Mouse (Mus musculus) embryonic stem cell, embryonic (primary cell): Measurements from ENCODE around the gene Slc7a11.

Experiments
- CTCF ChIA-PET, 4 experiments: fragments of 300-600 bp in 2 of 4; fragments of 350-600 bp in 2 of 4; sonication (Branson Sonifier 250); formaldehyde crosslinking; loops; one replicate each; lab custom pipeline; 2022; ENCODE audit warnings: inconsistent platforms in 2 of 4; lab: Charles Lee
- POLR2A ChIA-PET, 4 experiments: fragments of 300-600 bp in 2 of 4; fragments of 350-600 bp in 2 of 4; sonication (Branson Sonifier 250); formaldehyde crosslinking; loops; one replicate each; lab custom pipeline; 2022; ENCODE audit warnings: antibody characterized with exemption in 4 of 4, inconsistent platforms in 1 of 4; lab: Charles Lee

The Slc7a11 gene

GRCm38 (mm10) chr3:50044666-50045065 lies 398.7 kb downstream of the Slc7a11 start:
- CTCF ChIA-PET, result no interaction called here
- POLR2A ChIA-PET, result no interaction called here

DNA sequence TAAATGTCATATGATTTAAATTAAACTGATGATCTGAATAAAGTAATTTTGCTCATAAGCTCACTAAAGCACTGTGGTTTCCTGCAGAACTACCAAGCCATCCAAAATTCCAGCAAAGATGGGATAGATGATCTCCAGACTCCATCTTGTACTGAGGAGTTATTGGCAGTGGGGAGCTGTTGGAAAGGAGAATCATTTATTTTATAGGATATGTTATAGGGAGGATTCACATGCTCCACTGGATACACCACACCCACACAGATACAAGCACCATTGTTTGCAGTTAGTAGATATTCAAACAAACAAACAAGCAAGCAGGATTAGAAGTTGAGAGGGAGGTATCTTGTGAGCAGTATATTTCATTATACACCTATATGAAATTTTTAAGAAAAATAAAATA lies 399.3 kb downstream of the Slc7a11 start:
- CTCF ChIA-PET, result no interaction called here
- POLR2A ChIA-PET, result no interaction called here

DNA sequence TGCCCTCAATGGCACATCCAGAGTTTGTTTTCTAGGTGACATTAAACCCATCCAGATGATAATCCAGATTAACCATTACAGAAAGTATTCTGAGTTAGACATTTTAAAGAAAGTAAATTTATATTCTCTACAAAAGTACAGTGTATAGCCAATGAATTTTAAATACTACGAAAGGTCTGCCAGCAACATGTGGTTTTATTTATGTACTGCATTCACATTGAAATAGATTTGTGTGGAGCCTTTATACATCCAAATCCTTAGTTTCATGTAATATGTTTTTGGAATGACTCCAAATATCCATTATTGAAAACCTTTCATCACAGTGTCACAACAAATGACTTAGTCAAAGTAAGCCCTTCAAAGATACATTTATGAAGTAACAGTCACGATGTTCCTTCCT lies 402.3 kb downstream of the Slc7a11 start:
- ChIA-PET POLR2A (no interaction called here), CTCF (no interaction called here)

DNA sequence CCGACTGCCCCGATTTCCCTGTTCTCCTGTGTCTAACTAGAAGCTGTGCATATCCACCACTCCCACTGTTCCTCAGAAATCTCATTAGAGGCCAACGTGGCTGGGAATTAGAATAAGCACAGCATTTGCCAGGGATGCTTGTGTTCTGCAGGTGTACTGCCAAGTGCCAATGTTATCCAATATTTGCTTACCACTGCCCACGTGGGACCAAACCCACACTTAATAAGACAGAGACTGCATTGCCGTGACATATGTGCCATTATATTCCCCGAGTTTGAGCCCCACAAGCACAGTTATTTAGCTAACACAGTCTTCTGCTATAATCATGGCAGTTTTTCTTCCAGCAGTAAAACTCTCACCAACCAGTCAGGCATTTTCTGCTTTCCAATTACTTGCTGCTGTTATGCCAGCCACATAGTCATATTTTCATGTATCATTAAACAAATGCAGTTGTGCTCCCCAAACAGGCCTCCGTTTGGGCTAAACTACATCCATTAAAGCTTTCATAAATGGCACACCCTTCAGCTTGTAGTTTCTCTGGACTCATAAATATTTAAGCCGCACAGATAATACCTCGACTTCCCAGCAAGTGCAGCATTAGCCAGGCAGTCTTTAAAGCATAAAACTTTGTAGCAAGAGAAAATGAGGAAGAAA lies 407.4 kb downstream of the Slc7a11 start:
- CTCF ChIA-PET, result no interaction called here
- POLR2A ChIA-PET, result no interaction called here

DNA sequence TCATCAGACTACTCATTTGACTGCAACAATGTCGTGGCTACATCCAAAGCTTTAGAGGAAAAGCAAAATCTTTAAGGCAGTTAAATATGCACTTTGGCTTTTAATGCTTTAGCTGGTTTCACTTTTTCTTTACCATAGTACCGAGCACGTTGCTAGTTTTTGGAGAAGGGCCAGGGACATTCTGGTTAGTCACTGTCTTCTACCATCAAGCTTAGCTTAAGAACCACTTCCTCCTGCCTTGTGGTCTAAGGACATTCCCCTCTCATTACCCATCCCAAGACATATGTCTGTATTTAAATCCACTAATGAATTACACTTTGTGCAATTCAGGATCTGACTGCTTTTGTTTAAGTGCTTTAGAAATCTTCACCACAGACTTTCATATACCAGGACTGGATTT lies 410.1 kb downstream of the Slc7a11 start:
- POLR2A ChIA-PET, result no interaction called here
- CTCF ChIA-PET, result no interaction called here

- CTCF ChIA-PET, result no interaction called here
- POLR2A ChIA-PET, result no interaction called here
Observed at GRCm38 (mm10) chr3:50026039-50026438, 417.4 kb downstream of the Slc7a11 start.

- CTCF ChIA-PET, result no interaction called here
- POLR2A ChIA-PET, result no interaction called here
Observed at GRCm38 (mm10) chr3:50014396-50014795, 429.0 kb downstream of the Slc7a11 start.

- ChIA-PET POLR2A (no interaction called here), CTCF (interaction anchor here in 1 of 4 experiments (0.6 kb wide), 1 partner anchor 761 kb away, joined by 3 read pairs; no protein-coding TSS in a partner anchor)
Observed at GRCm38 (mm10) chr3:50012012-50012411, 431.4 kb downstream of the Slc7a11 start.

DNA sequence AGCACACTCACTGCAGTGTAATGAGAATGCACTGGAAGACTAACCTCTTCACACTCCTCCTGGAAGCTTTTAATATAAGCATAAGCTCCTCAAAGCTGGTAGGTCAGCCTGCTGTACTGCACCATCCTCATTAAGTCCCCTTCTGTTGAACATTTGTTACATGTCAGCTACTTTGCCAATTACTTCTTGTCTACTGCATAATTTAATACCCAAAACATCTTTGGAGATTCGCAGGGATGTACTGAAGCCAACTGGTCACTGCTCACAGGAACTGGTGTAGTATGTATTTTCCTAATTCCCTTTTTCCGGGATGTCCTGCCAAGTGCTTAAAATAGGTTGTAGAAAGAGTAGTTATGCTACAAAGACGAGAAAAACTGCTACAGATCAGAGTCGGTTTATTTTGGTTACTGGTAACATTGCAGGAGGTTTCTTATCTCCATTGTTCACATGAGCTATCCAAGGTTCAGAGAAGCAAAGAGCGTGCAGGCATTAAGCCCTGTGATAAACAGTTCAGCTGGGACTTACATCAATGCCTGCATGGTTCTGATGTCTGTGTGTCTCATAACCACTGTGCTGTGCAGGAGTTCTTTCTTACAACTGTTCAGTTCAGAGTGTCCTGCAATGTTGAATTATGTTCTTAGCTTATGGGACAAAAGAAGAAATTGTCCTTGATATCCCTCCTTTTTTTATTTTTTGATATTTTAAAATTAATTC lies 439.3 kb downstream of the Slc7a11 start:
- ChIA-PET POLR2A (no interaction called here), CTCF (no interaction called here)

- POLR2A ChIA-PET, result no interaction called here
- CTCF ChIA-PET, result no interaction called here
Observed at GRCm38 (mm10) chr3:50002067-50002466, 441.3 kb downstream of the Slc7a11 start.

DNA sequence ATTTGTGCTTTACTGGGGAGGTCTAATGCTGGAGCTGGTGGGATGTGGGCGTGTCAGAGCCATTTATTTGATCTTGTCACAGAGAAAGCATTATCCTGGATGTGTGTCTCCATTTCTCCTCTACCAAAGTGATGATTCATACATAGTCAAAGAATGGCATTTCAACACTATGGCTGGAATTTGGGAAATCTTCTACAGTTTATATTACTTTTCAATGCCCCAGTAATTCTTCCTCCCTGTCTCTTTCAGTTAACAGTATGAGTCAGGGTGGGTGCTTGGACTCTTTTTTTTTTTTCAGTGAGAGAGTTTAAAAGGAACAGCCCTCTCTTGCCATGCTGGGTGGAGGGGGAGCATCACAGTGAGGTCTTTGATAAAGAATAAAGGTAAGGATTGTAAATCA lies 441.8 kb downstream of the Slc7a11 start:
- ChIA-PET POLR2A (no interaction called here), CTCF (no interaction called here)

GRCm38 (mm10) chr3:49992891-49993290 lies 450.5 kb downstream of the Slc7a11 start:
- CTCF ChIA-PET, result interaction anchor here in 1 of 4 experiments (0.6 kb wide), 1 partner anchor 69 kb away, joined by 4 read pairs; no protein-coding TSS in a partner anchor
- POLR2A ChIA-PET, result interaction anchor here in 1 of 4 experiments (0.5 kb wide), 1 partner anchor 1758 kb away, joined by 3 read pairs; no protein-coding TSS in a partner anchor

DNA sequence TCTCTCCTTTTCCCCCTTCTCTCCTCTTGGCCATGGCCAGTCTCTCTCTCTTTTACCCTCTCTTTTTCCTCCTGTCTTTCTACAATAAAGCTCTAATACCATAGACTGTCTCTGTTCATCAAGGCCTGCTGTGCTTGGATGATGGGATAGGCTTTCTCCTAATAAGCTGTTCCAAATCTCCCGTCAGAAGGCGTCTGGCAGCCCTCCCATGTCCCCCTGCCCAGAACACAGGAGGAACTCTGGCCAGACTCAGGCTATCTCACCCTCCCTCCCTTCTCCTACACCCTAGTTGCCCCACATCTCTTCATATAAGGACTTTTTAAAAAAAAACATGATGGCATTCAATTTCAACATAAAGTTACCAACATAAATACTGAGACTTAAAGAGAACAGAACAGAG lies 456.2 kb downstream of the Slc7a11 start:
- ChIA-PET POLR2A (interaction anchor here in 1 of 4 experiments (0.7 kb wide), 1 partner anchor 487 kb away, joined by 3 read pairs; no protein-coding TSS in a partner anchor), CTCF (no interaction called here)

DNA sequence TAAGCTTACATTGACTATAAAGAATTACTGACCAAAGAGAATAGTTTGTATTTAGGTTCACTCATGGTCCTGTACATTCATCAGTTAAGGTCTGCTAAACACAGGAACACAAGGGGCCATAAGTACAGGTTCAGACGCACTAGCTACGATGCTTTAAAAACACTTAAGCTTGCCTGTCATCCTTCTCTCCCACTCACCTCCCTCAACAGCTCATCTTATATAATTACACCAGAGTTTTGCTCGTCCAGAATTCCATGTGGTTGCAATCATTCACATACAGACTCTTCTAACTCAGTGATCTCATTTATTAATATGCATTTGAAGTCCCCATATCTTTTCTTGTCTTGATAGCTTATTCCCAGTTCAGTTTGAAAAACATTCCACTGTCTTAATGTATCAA lies 458.6 kb downstream of the Slc7a11 start:
- CTCF ChIA-PET, result no interaction called here
- POLR2A ChIA-PET, result interaction anchor here in 1 of 4 experiments (1.0 kb wide), 1 partner anchor 10 kb away, joined by 3 read pairs; no protein-coding TSS in a partner anchor

DNA sequence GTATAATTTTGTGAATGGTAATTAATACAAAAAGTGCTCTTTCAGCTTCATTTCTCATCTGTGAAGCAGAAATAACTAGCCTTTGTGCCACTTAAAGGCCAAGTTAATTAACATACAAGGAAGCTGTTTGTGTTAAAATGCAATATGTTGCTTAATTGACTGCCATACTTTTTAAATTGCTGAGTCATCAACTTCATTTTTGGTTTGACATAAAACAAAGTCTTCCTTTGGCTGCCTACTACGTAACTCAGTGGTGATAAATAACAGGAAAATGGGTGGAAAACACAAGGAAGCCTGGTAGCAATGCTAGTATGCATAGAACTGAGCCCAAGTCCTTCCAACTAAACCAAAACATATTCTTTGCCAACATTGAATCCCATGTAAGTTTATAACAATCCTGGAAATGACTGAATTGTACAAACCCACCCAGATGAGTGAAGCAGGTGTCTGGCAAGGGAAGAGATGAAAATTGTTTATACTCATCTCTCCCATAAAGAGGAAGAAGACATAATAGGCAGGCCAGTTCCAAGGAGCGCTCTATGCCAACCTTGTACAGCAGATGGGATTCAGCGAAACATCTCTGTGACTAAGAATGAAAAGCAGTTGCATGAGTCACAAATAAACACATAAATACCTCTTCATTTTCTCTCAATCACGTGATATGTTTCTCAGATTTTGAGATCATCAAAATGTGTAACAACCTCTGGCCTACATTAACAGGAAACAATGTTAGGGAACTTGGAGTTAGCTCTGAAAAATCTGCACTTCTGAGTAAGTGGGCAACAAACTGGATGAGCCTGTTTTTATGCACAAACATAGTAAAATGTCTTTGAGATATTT lies 459.8 kb downstream of the Slc7a11 start:
- POLR2A ChIA-PET, result no interaction called here
- CTCF ChIA-PET, result no interaction called here

- ChIA-PET POLR2A (no interaction called here), CTCF (no interaction called here)
Observed at GRCm38 (mm10) chr3:49973994-49974393, 469.4 kb downstream of the Slc7a11 start.

- POLR2A ChIA-PET, result interaction anchor here in 1 of 4 experiments (0.6 kb wide), 1 partner anchor 371 kb away, joined by 4 read pairs; no protein-coding TSS in a partner anchor
- CTCF ChIA-PET, result no interaction called here
Observed at GRCm38 (mm10) chr3:49965569-49965968, 477.8 kb downstream of the Slc7a11 start.

DNA sequence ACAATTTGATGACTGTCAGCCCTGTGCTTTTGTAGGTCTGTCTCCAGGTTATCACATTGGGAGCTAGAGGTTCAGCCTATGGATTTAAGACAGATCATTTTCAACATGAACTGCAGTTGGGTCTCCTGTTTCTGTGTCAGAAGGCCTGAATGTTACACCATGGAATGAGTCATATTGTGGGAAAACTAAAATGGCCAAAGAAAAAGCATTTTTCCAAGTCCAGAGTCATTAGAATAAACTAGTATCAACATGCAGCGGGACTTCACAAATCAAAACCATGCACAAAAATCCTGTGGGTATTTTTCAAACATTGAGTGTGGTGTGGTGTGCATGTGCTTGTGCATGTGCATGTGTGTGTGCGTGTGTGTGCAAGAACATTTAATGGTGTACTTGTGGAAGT lies 482.8 kb downstream of the Slc7a11 start:
- ChIA-PET POLR2A (no interaction called here), CTCF (no interaction called here)

- CTCF ChIA-PET, result no interaction called here
Observed at GRCm38 (mm10) chr3:49946845-49947244, 496.6 kb downstream of the Slc7a11 start.

DNA sequence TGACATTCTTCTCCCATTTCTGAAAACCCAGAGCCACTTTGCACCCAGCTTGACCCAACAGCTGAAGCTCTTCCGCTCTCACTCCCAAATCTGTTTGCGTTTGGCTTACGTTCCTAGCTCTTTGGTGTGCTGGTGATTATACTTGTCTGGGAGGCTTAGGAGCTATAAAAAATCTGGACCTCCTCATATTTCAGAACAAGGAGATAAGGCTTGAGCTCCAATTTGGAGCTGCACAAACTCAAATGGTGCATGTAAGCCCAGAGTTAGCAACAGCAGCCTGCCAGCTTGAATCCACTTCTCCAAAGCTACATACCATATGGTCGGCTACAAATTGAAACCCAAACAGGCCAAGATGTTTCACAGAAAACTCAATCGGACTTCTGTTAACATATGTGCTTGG lies 498.6 kb downstream of the Slc7a11 start:
- CTCF ChIA-PET, result no interaction called here
- POLR2A ChIA-PET, result no interaction called here

More at GRCm38 (mm10) chr3:49946845-49947244, 496.6 kb downstream of the Slc7a11 start:
- POLR2A ChIA-PET, result no interaction called here
